Comparison of ENCODE assay signal across 8 mouse cellular contexts in genomic region chr12:77238531-77239389, GRCm38 (mm10). TPM values are rescaled to one million over a fixed set of nuclear protein-coding genes. Genes with fewer than 3 reads are reported as not detected.
DNase-seq lines count a peak whose midpoint lies in the region; ATAC-seq and TF ChIP-seq lines count a peak whose summit lies in the region.

No protein-coding gene starts in this region.

- H3K27ac ChIP-seq in forebrain, embryonic 16.5 days (ENCODE audit: low read length), result peak overlapping the region; percentile 98
- H3K27ac ChIP-seq in neural tube, embryonic 14.5 days (ENCODE audit: low read depth, low read length), result peak overlapping the region; percentile 93
- peak overlapping the region; percentile 89 for H3K27ac ChIP-seq in testis, adult 2 months (ENCODE audit: control insufficient read depth, insufficient read depth, low read depth, low read length)

- peak overlapping the region; percentile 75 for H3K4me3 ChIP-seq in G1E (ENCODE audit: low read depth, low read length)
- H3K4me3 ChIP-seq in forebrain, embryonic 16.5 days (replicated peaks; ENCODE audit: low read length), result peak overlapping the region; percentile 92
- H3K4me3 ChIP-seq in neural tube, embryonic 14.5 days (ENCODE audit: low read depth, low read length), result peak overlapping the region; percentile 91
- H3K4me3 ChIP-seq in testis, adult 2 months (ENCODE audit: control insufficient read depth, low read depth, low read length), result peak overlapping the region; percentile 87

- DNase-seq in G1E (ENCODE audit: low spot score), result peak; percentile 100
- peak; percentile 96 for DNase-seq in cerebellum, adult 11-12 months
- DNase-seq in heart, postnatal 36 days, result peak; percentile 93
- DNase-seq in layer of hippocampus, adult 18-20 months (ENCODE audit: low spot score in 2 of 2), result peak; percentile 87 to 94
- DNase-seq in lung, adult 18-20 months, result peak; percentile 92 to 94

- H3K36me3 ChIP-seq in G1E (replicated peaks), result peaks cover 7% of the 10 kb centered on the region
- no peaks in the 10 kb centered on the region for H3K36me3 ChIP-seq in forebrain, embryonic 16.5 days (ENCODE audit: control insufficient read depth, insufficient read depth)
- no peaks in the 10 kb centered on the region for H3K36me3 ChIP-seq in neural tube, embryonic 14.5 days (ENCODE audit: control insufficient read depth, insufficient read depth, low read length)
- H3K36me3 ChIP-seq in testis, adult 2 months (ENCODE audit: control insufficient read depth, insufficient read depth, low read length), result no peaks in the 10 kb centered on the region

- intact Hi-C loops in heart, postnatal 36 days (cut with DNase I), result loop anchor here (2.0 to 5.0 kb wide), 6 partner anchors 186 to 989 kb away; partner anchors contain the start of genes Gphn and Max

- H3K4me2 ChIP-seq in forebrain, embryonic 16.5 days (ENCODE audit: low read length), result peak overlapping the region; percentile 90
- H3K4me2 ChIP-seq in neural tube, embryonic 14.5 days (ENCODE audit: low read depth, low read length), result peak overlapping the region; percentile 57

- no peaks in the 10 kb centered on the region for H3K27me3 ChIP-seq in G1E (ENCODE audit: insufficient read depth, low read length)
- H3K27me3 ChIP-seq in forebrain, embryonic 16.5 days (replicated peaks; ENCODE audit: control insufficient read depth, insufficient read depth, low read length), result no peaks in the 10 kb centered on the region
- no peaks in the 10 kb centered on the region for H3K27me3 ChIP-seq in neural tube, embryonic 14.5 days (ENCODE audit: control insufficient read depth, insufficient read depth, low read length)
- H3K27me3 ChIP-seq in testis, adult 2 months (ENCODE audit: control insufficient read depth, insufficient read depth, low read length), result no peaks in the 10 kb centered on the region

- TF ChIP-seq CTCF in G1E (IDR thresholded peaks at IDR 0.05; ENCODE audit: low read depth, low read length), result no peak
- no peak for TF ChIP-seq CTCF in testis, adult 2 months (IDR thresholded peaks at IDR 0.05; ENCODE audit: control insufficient read depth, insufficient read depth, insufficient replicate concordance, low read depth, low read length)

- peak overlapping the region; percentile 94 for H3K9ac ChIP-seq in forebrain, embryonic 16.5 days (replicated peaks; ENCODE audit: low read depth, low read length)
- peak overlapping the region; percentile 87 for H3K9ac ChIP-seq in neural tube, embryonic 14.5 days (replicated peaks; ENCODE audit: low read depth, low read length)

- TF ChIP-seq POLR2A in testis, adult 2 months (IDR thresholded peaks at IDR 0.05; ENCODE audit: control insufficient read depth, low read depth, low read length), result peak; percentile 76

- peak; percentile 50; the same call in 1 of the 2 replicates for ATAC-seq in G1E (ENCODE audit: extremely low read depth, insufficient number of reproducible peaks, low FRiP score, poor library complexity, severe bottlenecking)
- ATAC-seq in forebrain, embryonic 16.5 days, result peak; percentile 96
- ATAC-seq in neural tube, embryonic 14.5 days (ENCODE audit: low read depth), result peak; percentile 97

- peaks cover 47% of the 10 kb centered on the region for H3K4me1 ChIP-seq in G1E (ENCODE audit: insufficient read depth, low read depth, low read length)
- peaks cover 7% of the 10 kb centered on the region for H3K4me1 ChIP-seq in forebrain, embryonic 16.5 days (replicated peaks; ENCODE audit: control insufficient read depth, insufficient read depth, low read length)
- H3K4me1 ChIP-seq in neural tube, embryonic 14.5 days (ENCODE audit: control insufficient read depth, insufficient read depth, low read length), result 0 out of 2 replicates have a peak, but pooled peaks cover 3% of the 10 kb centered on the region
- no peaks in the 10 kb centered on the region for H3K4me1 ChIP-seq in testis, adult 2 months (ENCODE audit: control insufficient read depth, insufficient read depth, low read length)

- WGBS in forebrain, embryonic 16.5 days, result under 1% methylated on average over 104 of the region's 120 CpGs
- under 1% methylated on average over 77 of the region's 120 CpGs for WGBS in neural tube, embryonic 14.5 days

- H3K9me3 ChIP-seq in G1E (replicated peaks), result no peaks in the 10 kb centered on the region
- no peaks in the 10 kb centered on the region for H3K9me3 ChIP-seq in forebrain, embryonic 16.5 days (ENCODE audit: control insufficient read depth, low read length)
- no peaks in the 10 kb centered on the region for H3K9me3 ChIP-seq in neural tube, embryonic 14.5 days (ENCODE audit: control insufficient read depth, low read length)

RNA-seq across cellular contexts. Expression of gene Fut8, which starts 0.8 kb away (rescaled TPM):
- total RNA-seq in G1E (2014; fragmentation: Nextera tagmentation) (410 and 447 TPM in 2 replicates), G1E (2017) (227 and 251 TPM in 2 replicates)
- 28.8 and 35.8 TPM in 2 replicates for polyA plus RNA-seq in G1E (2012)
- 36.6 and 37.9 TPM in 2 replicates for polyA plus RNA-seq in forebrain, embryonic 16.5 days (2015; fragmentation: Nextera tagmentation; extraction: Ambion mirVana)
- 10 to 100 TPM; 16.8 to 17.8 TPM for total RNA-seq in heart, postnatal 36 days (2021)
- total RNA-seq in layer of hippocampus, adult 18-20 months (2021), result 10 to 100 TPM; 72.0 to 74.4 TPM
- 73.7 and 74.6 TPM in 2 replicates for polyA plus RNA-seq in neural tube, embryonic 14.5 days (2014; fragmentation: Nextera tagmentation; extraction: Ambion mirVana)
- polyA plus RNA-seq in testis, adult 2 months (2012; rRNA removed), result 12.3 and 16.2 TPM in 2 replicates

Comparison
In these comparisons a context has a peak if more than half of its experiments do, and no peak if none do; other contexts are left out.
1. Peak in every context shown above with its lines: DNase-seq, ATAC-seq, H3K4me3 ChIP-seq and H3K27ac ChIP-seq.